Mouse (Mus musculus): ENCODE data around the gene Plekhf1. TPM values are rescaled to one million over a fixed set of nuclear protein-coding genes. Genes with fewer than 3 reads are reported as not detected.

Gene Plekhf1
- total RNA-seq (2014; rRNA removed) (0.62 and 0.86 TPM in 2 replicates), polyA plus RNA-seq (2015; fragmentation: Nextera tagmentation; extraction: Ambion mirVana) (0.52 and 0.54 TPM in 2 replicates)

DNA sequence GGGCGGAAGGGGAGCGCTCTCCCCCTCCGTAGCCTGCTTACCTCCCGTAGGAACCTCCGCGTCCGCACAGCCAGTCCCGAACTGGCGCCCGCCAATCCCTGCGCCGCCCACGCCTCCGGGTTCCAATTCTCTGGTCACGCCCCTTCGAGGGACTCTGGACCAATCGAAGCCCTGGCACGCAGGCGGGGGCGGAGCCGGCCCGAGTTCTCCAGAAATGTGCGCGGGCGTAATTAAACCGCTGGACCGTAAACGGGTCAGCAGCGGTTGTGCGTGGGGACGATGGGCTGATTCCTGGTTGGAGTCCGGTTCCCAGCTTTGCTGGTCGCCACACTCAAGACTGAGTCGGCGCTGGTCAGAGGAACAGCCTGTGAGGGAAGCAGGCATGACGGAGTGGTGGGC, at the start of gene Plekhf1:
Plekhf1 (minus strand) TSS at position 117 of the 399 bp plus-strand sequence.
- peak; percentile 93 for ATAC-seq
- WGBS, result 3% methylated on average over 35 of the region's 36 CpGs
- peak within 1 kb of the TSS; percentile 87 for H3K4me2 ChIP-seq (ENCODE audit: low read depth)
- H3K9me3 ChIP-seq (ENCODE audit: low read length), result no peaks in the 10 kb centered on the region
- peaks cover 12% of the 10 kb centered on the region; the same call in 1 of the 2 replicates for H3K4me1 ChIP-seq (ENCODE audit: insufficient read depth)
- peak within 1 kb of the TSS; percentile 31; the same call in 1 of the 2 replicates for H3K9ac ChIP-seq
- no peak for TF ChIP-seq CTCF (IDR thresholded peaks at IDR 0.05; ENCODE audit: low read depth)
- no peaks in the 10 kb centered on the region for H3K36me3 ChIP-seq (ENCODE audit: insufficient read depth)
- H3K27ac ChIP-seq (ENCODE audit: low read depth, low read length), result no peak within 1 kb of the TSS
- H3K27me3 ChIP-seq (ENCODE audit: insufficient read depth, low read length), result peaks cover 23% of the 10 kb centered on the region
- H3K4me3 ChIP-seq (ENCODE audit: low read depth, low read length), result peak within 1 kb of the TSS; percentile 41
- peak; percentile 72 for DNase-seq

DNA sequence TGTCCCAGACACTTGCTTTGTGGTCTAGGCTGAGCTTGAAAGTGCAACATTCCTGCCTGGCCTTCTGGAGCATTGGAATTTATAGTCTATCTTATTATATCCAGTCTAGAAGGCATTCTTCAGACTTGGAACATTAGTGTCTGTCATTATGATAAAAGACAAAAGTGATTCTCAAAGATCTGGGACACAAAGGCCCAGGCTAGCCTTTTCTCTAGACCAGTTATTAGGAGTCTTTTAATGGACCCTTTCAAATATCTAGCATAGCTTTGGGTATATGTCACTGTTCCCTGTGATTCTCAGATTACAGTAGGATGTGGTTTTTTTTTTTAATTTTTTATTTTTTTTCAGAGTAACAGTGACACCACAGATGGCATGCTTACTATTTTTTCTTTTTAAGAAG, 44.7 kb upstream of the Plekhf1 start:
- Histone ChIP-seq H3K4me1 (ENCODE audit: insufficient read depth) (peaks cover 14% of the 10 kb centered on the region), H3K36me3 (ENCODE audit: insufficient read depth) (peaks cover 13% of the 10 kb centered on the region), H3K27me3 (ENCODE audit: insufficient read depth, low read length) (no peaks in the 10 kb centered on the region), H3K9ac (no peak overlapping the region), H3K27ac (ENCODE audit: low read depth, low read length) (no peak overlapping the region), H3K9me3 (ENCODE audit: low read length) (no peaks in the 10 kb centered on the region), H3K4me3 (ENCODE audit: low read depth, low read length) (no peak overlapping the region), H3K4me2 (ENCODE audit: low read depth) (no peak overlapping the region)
- no peak for TF ChIP-seq CTCF (IDR thresholded peaks at IDR 0.05; ENCODE audit: low read depth)
- no peak for ATAC-seq
- no peak for DNase-seq

DNA sequence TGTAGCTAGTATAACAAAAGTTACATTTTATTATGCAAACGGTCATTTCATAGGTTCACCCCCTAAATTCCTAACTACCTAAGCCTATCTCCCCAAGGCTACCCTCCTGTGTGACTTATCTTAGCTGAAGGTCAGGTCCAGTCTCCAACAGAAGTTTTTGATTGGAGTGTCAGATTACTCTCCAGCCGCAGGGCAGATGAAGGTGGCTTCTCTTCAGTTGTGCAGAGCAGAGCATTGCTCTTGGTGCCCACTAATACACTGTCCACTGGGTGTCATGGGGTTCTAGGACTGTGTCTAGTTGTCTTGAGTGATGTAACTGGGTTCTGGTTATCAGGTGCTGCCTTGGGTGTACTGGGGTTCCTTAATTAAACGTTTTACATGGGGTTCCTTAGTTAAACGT, 44.0 kb upstream of the Plekhf1 start:
- H3K9me3 ChIP-seq (ENCODE audit: low read length), result no peaks in the 10 kb centered on the region
- 8% methylated on average over 4 of the region's 4 CpGs for WGBS

DNA sequence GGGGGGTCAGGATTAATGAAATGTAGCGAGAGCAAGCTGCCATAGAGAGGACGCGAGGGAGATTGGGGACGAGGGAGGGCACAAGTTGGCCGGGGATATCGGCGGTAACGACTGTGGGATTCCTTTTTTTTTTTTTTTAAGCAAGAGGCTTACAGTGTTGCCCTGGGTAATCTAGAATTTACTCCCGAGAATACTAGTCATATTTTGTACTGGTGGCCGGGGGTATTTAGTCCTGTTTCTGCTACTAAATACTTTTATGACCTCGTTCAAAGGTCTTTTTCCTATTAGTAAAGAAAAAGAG, 43.6 kb upstream of the Plekhf1 start:
- Histone ChIP-seq H3K9me3 (ENCODE audit: low read length) (no peaks in the 10 kb centered on the region), H3K27ac (ENCODE audit: low read depth, low read length) (peak overlapping the region; percentile 79), H3K36me3 (ENCODE audit: insufficient read depth) (peaks cover 22% of the 10 kb centered on the region), H3K4me1 (ENCODE audit: insufficient read depth) (peaks cover 14% of the 10 kb centered on the region), H3K4me3 (ENCODE audit: low read depth, low read length) (peak overlapping the region; percentile 97), H3K4me2 (ENCODE audit: low read depth) (peak overlapping the region; percentile 82), H3K9ac (peak overlapping the region; percentile 79), H3K27me3 (ENCODE audit: insufficient read depth, low read length) (no peaks in the 10 kb centered on the region)
- no peak for TF ChIP-seq CTCF (IDR thresholded peaks at IDR 0.05; ENCODE audit: low read depth)
- ATAC-seq (peak; percentile 67), DNase-seq (no peak)
- under 1% methylated on average over 11 of the region's 11 CpGs for WGBS

More for the DNA sequence above, 44.0 kb upstream of the Plekhf1 start:
- DNase-seq (no peak), ATAC-seq (no peak)
- no peak overlapping the region for H3K27ac ChIP-seq (ENCODE audit: low read depth, low read length)
- no peaks in the 10 kb centered on the region for H3K27me3 ChIP-seq (ENCODE audit: insufficient read depth, low read length)
- peak overlapping the region; percentile 97 for H3K4me3 ChIP-seq (ENCODE audit: low read depth, low read length)
- peak overlapping the region; percentile 82 for H3K4me2 ChIP-seq (ENCODE audit: low read depth)
- peaks cover 14% of the 10 kb centered on the region for H3K4me1 ChIP-seq (ENCODE audit: insufficient read depth)
- H3K36me3 ChIP-seq (ENCODE audit: insufficient read depth), result peaks cover 18% of the 10 kb centered on the region
- no peak for TF ChIP-seq CTCF (IDR thresholded peaks at IDR 0.05; ENCODE audit: low read depth)
- peak overlapping the region; percentile 79 for H3K9ac ChIP-seq

DNA sequence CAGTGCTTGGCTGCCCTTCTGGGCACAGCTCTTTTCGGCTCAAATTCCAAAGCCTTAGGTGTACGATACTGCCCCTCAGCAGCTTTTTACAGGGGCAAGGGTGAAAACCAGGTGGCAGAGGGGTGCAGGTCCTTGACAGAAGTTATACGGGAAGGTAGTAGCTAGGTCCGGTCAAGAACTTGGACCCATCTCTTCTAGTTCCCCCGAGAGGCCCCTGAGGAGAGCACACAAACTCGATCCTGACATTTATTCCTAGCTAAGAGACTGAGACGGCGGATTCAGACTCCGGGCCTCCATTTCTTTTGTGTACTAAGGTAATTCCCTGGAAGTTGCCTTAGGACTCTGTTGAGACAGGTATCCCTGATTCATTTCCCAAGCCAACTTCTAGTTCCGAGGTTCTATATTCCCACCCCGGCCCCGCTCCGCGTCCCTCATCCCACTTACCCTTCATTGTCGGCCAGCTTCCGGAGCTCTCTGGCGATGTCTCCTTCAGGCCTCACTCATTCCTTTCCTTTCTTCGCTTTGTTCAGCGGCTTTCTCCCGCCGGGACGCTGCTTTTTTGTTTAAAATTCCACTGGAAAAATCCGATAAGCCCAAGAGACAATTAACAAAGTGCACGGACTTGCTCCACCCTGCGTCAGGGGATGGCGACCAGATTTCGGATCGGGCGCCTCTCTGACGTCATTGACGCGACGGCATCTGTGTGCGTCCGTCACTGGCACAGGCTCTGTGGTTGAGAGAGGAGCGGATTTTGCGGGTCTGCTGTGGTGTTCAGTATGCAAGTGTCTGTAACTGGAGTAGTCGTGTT, 43.1 kb upstream of the Plekhf1 start, which contains the start of gene Pop4:
Pop4 (minus strand) TSS at position 721 of the 808 bp plus-strand sequence.
- DNase-seq, result peak; percentile 96

GRCm38 (mm10) chr7:38267006-38267680, 39.3 kb upstream of the Plekhf1 start:
- peak; percentile 67 for TF ChIP-seq CTCF (IDR thresholded peaks at IDR 0.05; ENCODE audit: low read depth)
- Histone ChIP-seq H3K9me3 (ENCODE audit: low read length) (no peaks in the 10 kb centered on the region), H3K27ac (ENCODE audit: low read depth, low read length) (no peak overlapping the region), H3K27me3 (ENCODE audit: insufficient read depth, low read length) (no peaks in the 10 kb centered on the region), H3K4me2 (ENCODE audit: low read depth) (no peak overlapping the region), H3K4me3 (ENCODE audit: low read depth, low read length) (no peak overlapping the region), H3K9ac (no peak overlapping the region), H3K4me1 (ENCODE audit: insufficient read depth) (peaks cover 14% of the 10 kb centered on the region), H3K36me3 (ENCODE audit: insufficient read depth) (peaks cover 64% of the 10 kb centered on the region)
- WGBS, result 88% methylated on average over 8 of the region's 8 CpGs
- ATAC-seq (peak; percentile 21; the same call in 1 of the 2 replicates), DNase-seq (peak; percentile 36)

More for the DNA sequence above, 43.1 kb upstream of the Plekhf1 start, which contains the start of gene Pop4:
- Histone ChIP-seq H3K27me3 (ENCODE audit: insufficient read depth, low read length) (no peaks in the 10 kb centered on the region), H3K9me3 (ENCODE audit: low read length) (no peaks in the 10 kb centered on the region), H3K4me1 (ENCODE audit: insufficient read depth) (peaks cover 14% of the 10 kb centered on the region), H3K27ac (ENCODE audit: low read depth, low read length) (peak within 1 kb of the TSS; percentile 79), H3K36me3 (ENCODE audit: insufficient read depth) (peaks cover 28% of the 10 kb centered on the region), H3K4me3 (ENCODE audit: low read depth, low read length) (peak within 1 kb of the TSS; percentile 97), H3K4me2 (ENCODE audit: low read depth) (peak within 1 kb of the TSS; percentile 82), H3K9ac (peak within 1 kb of the TSS; percentile 79)
- peak; percentile 97 for ATAC-seq
- no peak for TF ChIP-seq CTCF (IDR thresholded peaks at IDR 0.05; ENCODE audit: low read depth)
- under 1% methylated on average over 38 of the region's 38 CpGs for WGBS

GRCm38 (mm10) chr7:38262406-38262805, 34.6 kb upstream of the Plekhf1 start:
- no peak for TF ChIP-seq CTCF (IDR thresholded peaks at IDR 0.05; ENCODE audit: low read depth)
- no peaks in the 10 kb centered on the region for H3K27me3 ChIP-seq (ENCODE audit: insufficient read depth, low read length)
- ATAC-seq, result peak; percentile 39; the same call in 1 of the 2 replicates
- H3K4me3 ChIP-seq (ENCODE audit: low read depth, low read length), result no peak overlapping the region
- WGBS, result 52% methylated on average over 5 of the region's 5 CpGs
- H3K9ac ChIP-seq, result no peak overlapping the region
- H3K36me3 ChIP-seq (ENCODE audit: insufficient read depth), result peaks cover 62% of the 10 kb centered on the region
- H3K4me1 ChIP-seq (ENCODE audit: insufficient read depth), result no peaks in the 10 kb centered on the region
- DNase-seq, result peak; percentile 55
- no peak overlapping the region for H3K27ac ChIP-seq (ENCODE audit: low read depth, low read length)
- no peak overlapping the region for H3K4me2 ChIP-seq (ENCODE audit: low read depth)
- no peaks in the 10 kb centered on the region for H3K9me3 ChIP-seq (ENCODE audit: low read length)

Measured in forebrain, postnatal 0 days (tissue).